Mouse (Mus musculus): ENCODE measurements at regions not wholly inside any gene's neighbourhood (a gene's known extent, or its start where the extent isn't known, plus 50 kb on each side); places are given as distances from the start of the nearest gene placed in this dataset.

GRCm38 (mm10) chr10:111419375-111420194 is 53.4 kb upstream of the Nap1l1 start:
- DNase-seq: no peak

GRCm38 (mm10) chr10:111420195-111420838 is 52.7 kb upstream of the Nap1l1 start:
- no peak for DNase-seq

GRCm38 (mm10) chr10:111422057-111422456 is 51.0 kb upstream of the Nap1l1 start:
- peak in 1 of 2 experiments; percentile 13 for DNase-seq

GRCm38 (mm10) chr10:111422649-111423048 is 50.4 kb upstream of the Nap1l1 start:
- DNase-seq: peak; percentile 44 to 48

Measured in B cell, adult 2 months (primary cell).